Mouse (Mus musculus) hindbrain, embryonic 15.5 days (tissue): Measurements from ENCODE around the gene Cntn5. TPM values are rescaled to one million over a fixed set of nuclear protein-coding genes. Genes with fewer than 3 reads are reported as not detected.

Experiments
- ATAC-seq: fragments of 200-750 bp; cut with Nextera tagmentation; 2 replicates; pipeline ENCODE4 v1.8.0; 2017; ENCODE audit warnings: low read depth, moderate number of reproducible peaks, moderate TSS enrichment; ENCODE audit not compliant: low FRiP score
- H3K27ac ChIP-seq: fragments of 300-500 bp; sonication (generic); replicated peaks from 2 replicates; pipeline ENCODE4 v1.5.1; 2015; ENCODE audit warnings: mild to moderate bottlenecking, inconsistent platforms
- H3K27me3 ChIP-seq: fragments of 300-500 bp; sonication (generic); 2 replicates; pipeline ENCODE4 v1.6.1; 2015; ENCODE audit warnings: control low read depth, inconsistent platforms
- H3K36me3 ChIP-seq: fragments of 300-500 bp; sonication (generic); 2 replicates; pipeline ENCODE4 v1.6.1; 2015; ENCODE audit warnings: control low read depth, inconsistent platforms
- H3K4me1 ChIP-seq: fragments of 300-500 bp; sonication (generic); replicated peaks from 2 replicates; pipeline ENCODE4 v1.6.1; 2015; ENCODE audit warnings: control low read depth, inconsistent platforms
- H3K4me2 ChIP-seq: fragments of 300-500 bp; sonication (generic); 2 replicates; pipeline ENCODE4 v1.6.1; 2015; ENCODE audit warnings: moderate library complexity, mild to moderate bottlenecking, inconsistent platforms
- H3K4me3 ChIP-seq: fragments of 300-500 bp; sonication (generic); 2 replicates; pipeline ENCODE4 v1.5.1; 2015; ENCODE audit warnings: mild to moderate bottlenecking, inconsistent platforms
- H3K9ac ChIP-seq: fragments of 300-500 bp; sonication (generic); 2 replicates; pipeline ENCODE4 v1.6.1; 2015; ENCODE audit warnings: inconsistent platforms
- H3K9me3 ChIP-seq: fragments of 300-500 bp; sonication (generic); 2 replicates; pipeline ENCODE4 v1.6.1; 2016; ENCODE audit warnings: control low read depth, inconsistent platforms
- WGBS: fragments of 180-500 bp; shearing (Covaris S2); methylation state at CpG from one replicate; pipeline ENCODE4 v1.1.7; 2015; 5-methylcytosine and 5-hydroxymethylcytosine counted together
- polyA plus RNA-seq: library from polyadenylated mRNA; unstranded; fragments of >200 nt; fragmentation: Nextera tagmentation; extraction: Ambion mirVana; gene quantifications from 2 replicates; pipeline ENCODE4 v1.2.1, GENCODE M21; 2015

The Cntn5 gene
- polyA plus RNA-seq, 1 experiment from 2014 or later, result 22.5 TPM

DNA sequence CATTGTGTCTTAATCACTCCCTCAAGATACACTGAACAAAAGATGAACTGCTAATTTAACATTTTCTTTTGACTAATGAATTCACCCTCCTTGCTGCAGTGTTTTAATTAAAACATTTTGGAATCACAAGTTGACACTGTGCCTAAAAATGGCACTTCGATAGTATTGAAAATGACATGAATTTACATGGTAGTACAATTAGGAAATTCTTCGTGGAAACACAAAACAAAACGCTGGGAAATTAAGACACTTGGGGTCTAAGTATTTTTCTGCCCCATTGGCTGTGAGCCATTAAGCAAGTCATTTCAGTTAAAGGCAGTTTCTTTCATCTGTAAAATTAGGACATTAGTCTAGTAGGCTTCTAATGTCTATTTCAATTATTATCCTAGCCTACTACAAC, 1043.9 kb downstream of the Cntn5 start:
- ATAC-seq, result no peak
- Histone ChIP-seq H3K4me2 (no peak overlapping the region), H3K27me3 (no peaks in the 10 kb centered on the region), H3K27ac (no peak overlapping the region), H3K9me3 (no peaks in the 10 kb centered on the region), H3K9ac (no peak overlapping the region), H3K4me3 (no peak overlapping the region), H3K4me1 (no peaks in the 10 kb centered on the region), H3K36me3 (no peaks in the 10 kb centered on the region)
- WGBS, result 55% methylated on average over 3 of the region's 3 CpGs

DNA sequence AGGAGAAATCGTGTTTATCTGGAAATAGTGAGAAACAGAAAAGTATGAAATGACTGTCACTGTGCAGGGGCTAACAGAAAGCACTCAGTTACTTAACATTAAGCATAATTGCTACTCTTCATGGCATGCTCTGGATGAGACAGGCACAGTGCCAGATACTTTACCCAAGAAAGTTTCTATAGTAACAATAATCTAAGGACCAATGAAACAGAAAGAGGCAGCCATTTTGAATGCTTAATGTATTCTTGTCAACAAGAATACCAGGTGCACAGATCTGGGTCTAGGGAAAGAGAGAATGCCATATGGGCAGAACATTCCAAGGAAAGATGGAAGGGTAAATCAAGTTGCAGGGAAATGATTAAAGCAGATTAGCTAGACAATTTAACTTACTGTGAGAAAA, 1045.3 kb downstream of the Cntn5 start:
- Histone ChIP-seq H3K4me1 (no peaks in the 10 kb centered on the region), H3K4me3 (no peak overlapping the region), H3K9ac (no peak overlapping the region), H3K27me3 (no peaks in the 10 kb centered on the region), H3K9me3 (no peaks in the 10 kb centered on the region), H3K36me3 (no peaks in the 10 kb centered on the region), H3K4me2 (no peak overlapping the region), H3K27ac (no peak overlapping the region)
- WGBS, result 68% methylated on average over 1 of the region's 1 CpGs
- no peak; the same call in 1 of the 2 replicates for ATAC-seq

DNA sequence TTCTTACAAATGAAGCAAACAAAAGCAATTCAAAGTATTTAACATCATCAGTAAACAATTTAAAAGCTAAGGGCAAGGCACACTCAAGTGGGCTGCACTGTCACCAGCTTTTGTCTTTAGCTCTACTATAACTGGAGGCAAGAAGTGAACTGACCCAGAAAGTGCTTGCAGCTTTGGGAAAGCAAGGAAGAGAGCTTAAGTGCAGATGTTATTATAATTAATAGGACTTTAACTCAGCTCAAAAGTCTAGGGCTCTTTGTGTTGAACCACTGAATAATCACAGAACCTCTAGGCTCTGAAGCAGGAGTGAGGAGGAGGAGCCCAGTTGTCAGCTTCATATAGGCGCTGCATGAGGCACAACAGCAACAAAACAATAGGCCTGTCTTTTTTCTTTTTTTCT, 1049.8 kb downstream of the Cntn5 start:
- Histone ChIP-seq H3K4me3 (no peak overlapping the region), H3K4me2 (no peak overlapping the region), H3K36me3 (no peaks in the 10 kb centered on the region), H3K9ac (no peak overlapping the region), H3K27ac (no peak overlapping the region), H3K27me3 (no peaks in the 10 kb centered on the region), H3K4me1 (no peaks in the 10 kb centered on the region), H3K9me3 (no peaks in the 10 kb centered on the region)
- WGBS, result 42% methylated on average over 1 of the region's 1 CpGs
- ATAC-seq, result no peak

DNA sequence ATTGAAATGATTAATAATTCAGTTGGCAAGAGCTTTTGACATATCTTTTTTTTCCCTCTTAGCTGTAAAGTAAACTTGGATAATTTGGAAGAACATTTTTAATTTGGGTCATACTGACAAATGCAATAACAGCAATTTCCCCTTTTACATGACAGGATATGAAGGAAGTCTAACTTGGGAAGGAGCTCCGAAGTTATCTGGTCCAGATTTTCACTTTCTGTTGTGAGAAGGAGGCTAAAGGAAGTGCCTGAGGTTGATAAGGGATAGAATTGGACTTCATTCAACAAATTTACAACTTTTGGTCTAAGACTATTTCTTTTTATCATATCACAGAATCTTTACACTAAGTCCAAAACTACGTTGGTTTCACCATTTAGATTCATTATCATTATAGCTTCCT, 1074.3 kb downstream of the Cntn5 start:
- H3K27ac ChIP-seq, result no peak overlapping the region
- WGBS, result 75% methylated on average over 2 of the region's 2 CpGs
- H3K9ac ChIP-seq, result no peak overlapping the region
- H3K4me3 ChIP-seq, result no peak overlapping the region
- H3K27me3 ChIP-seq, result no peaks in the 10 kb centered on the region
- no peaks in the 10 kb centered on the region for H3K4me1 ChIP-seq
- no peaks in the 10 kb centered on the region for H3K36me3 ChIP-seq
- ATAC-seq, result no peak
- H3K9me3 ChIP-seq, result no peaks in the 10 kb centered on the region
- H3K4me2 ChIP-seq, result no peak overlapping the region

DNA sequence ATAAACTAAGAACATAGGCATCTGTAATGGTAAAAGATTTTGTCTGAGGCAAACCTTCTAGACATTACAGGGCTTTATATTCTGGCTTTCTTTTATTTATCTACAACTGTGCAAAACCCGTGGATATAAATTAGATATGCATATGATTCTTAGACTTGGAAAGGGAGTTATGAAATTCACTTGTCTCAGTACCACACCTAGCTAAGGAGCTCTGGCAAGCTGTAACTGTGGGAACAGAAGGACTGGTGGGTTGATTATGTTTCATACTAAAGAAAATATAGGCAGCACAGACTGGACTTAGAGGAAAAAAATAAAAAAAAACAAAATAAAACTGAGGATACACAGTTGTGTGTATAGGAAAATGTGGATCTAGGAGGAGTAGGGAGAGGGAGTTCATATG, 1084.6 kb downstream of the Cntn5 start:
- no peak overlapping the region for H3K9ac ChIP-seq
- H3K9me3 ChIP-seq, result no peaks in the 10 kb centered on the region
- H3K27me3 ChIP-seq, result no peaks in the 10 kb centered on the region
- WGBS, result 87% methylated on average over 1 of the region's 1 CpGs
- H3K27ac ChIP-seq, result no peak overlapping the region
- no peaks in the 10 kb centered on the region for H3K4me1 ChIP-seq
- no peaks in the 10 kb centered on the region for H3K36me3 ChIP-seq
- H3K4me2 ChIP-seq, result no peak overlapping the region
- H3K4me3 ChIP-seq, result no peak overlapping the region
- no peak for ATAC-seq

DNA sequence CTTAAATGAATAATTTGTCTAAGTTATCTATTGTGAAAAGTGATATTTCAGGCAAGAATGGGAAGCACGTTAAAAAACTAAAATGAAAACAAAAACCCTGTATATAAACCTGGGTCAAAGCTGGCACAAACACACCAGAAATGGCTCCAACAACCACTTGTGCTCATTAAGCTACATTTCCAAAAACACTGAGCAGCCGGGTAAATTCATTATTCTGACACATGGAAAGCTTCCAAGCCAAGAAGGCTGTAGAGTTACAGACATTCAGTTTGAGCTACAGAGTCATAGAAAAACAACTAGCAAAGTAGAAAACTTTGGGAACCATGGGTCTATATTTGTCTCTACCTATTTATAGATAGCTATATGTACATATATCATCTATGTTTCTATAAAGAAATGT, 1087.1 kb downstream of the Cntn5 start:
- no peak overlapping the region for H3K4me3 ChIP-seq
- H3K27me3 ChIP-seq, result no peaks in the 10 kb centered on the region

DNA sequence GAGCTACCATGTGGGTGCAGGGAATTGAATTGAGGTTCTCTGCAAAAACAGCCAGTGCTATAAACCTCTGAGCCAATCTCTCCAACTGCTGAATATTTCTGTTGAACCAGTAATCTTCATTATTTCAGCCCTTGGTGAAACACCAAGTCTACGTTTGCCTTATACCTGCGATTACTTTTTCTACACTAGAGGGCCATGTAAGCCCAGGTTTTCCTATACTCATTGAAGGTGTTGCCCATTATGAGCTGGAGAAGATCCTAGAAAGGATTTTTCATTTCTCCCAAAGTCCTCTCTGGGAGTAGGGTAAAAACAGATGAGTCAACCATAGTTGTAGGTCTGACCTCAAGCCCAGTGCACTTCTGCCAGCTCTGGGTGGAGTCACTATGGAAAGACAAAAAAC, 1105.0 kb downstream of the Cntn5 start:
- 83% methylated on average over 2 of the region's 2 CpGs for WGBS
- no peaks in the 10 kb centered on the region for H3K4me1 ChIP-seq
- H3K36me3 ChIP-seq, result no peaks in the 10 kb centered on the region
- no peak for ATAC-seq
- no peaks in the 10 kb centered on the region for H3K9me3 ChIP-seq
- no peak overlapping the region for H3K27ac ChIP-seq
- H3K27me3 ChIP-seq, result no peaks in the 10 kb centered on the region
- H3K4me2 ChIP-seq, result no peak overlapping the region
- no peak overlapping the region for H3K4me3 ChIP-seq
- no peak overlapping the region for H3K9ac ChIP-seq

More for the DNA sequence above, 1087.1 kb downstream of the Cntn5 start:
- 75% methylated on average over 2 of the region's 2 CpGs for WGBS
- Histone ChIP-seq H3K4me2 (no peak overlapping the region), H3K27ac (no peak overlapping the region), H3K9me3 (no peaks in the 10 kb centered on the region), H3K9ac (no peak overlapping the region), H3K4me1 (no peaks in the 10 kb centered on the region), H3K36me3 (no peaks in the 10 kb centered on the region)
- no peak for ATAC-seq

DNA sequence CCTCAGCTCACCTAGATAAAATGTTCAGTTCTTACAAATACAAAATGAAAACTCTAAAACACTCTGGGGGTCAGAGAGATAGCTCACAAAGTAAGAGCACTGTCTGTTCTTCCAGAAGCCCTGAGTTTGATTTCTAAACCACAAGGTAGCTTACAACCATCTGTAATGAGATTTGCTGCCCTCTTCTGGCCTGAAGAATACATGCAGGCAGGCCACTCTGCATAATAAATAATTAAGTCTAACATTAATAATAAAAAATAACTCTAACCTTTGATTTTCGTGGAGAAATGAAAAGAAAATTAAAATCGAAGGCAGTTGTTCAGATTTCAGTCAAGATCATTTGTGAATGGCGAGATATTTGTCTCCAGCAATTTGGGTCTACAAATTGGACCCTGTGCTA, 1120.9 kb downstream of the Cntn5 start:
- H3K27ac ChIP-seq, result no peak overlapping the region
- WGBS, result 62% methylated on average over 3 of the region's 3 CpGs
- no peaks in the 10 kb centered on the region for H3K36me3 ChIP-seq
- no peak overlapping the region for H3K4me3 ChIP-seq
- H3K4me2 ChIP-seq, result no peak overlapping the region
- no peaks in the 10 kb centered on the region for H3K27me3 ChIP-seq
- no peak overlapping the region for H3K9ac ChIP-seq
- no peaks in the 10 kb centered on the region for H3K4me1 ChIP-seq
- no peaks in the 10 kb centered on the region for H3K9me3 ChIP-seq
- no peak for ATAC-seq

DNA sequence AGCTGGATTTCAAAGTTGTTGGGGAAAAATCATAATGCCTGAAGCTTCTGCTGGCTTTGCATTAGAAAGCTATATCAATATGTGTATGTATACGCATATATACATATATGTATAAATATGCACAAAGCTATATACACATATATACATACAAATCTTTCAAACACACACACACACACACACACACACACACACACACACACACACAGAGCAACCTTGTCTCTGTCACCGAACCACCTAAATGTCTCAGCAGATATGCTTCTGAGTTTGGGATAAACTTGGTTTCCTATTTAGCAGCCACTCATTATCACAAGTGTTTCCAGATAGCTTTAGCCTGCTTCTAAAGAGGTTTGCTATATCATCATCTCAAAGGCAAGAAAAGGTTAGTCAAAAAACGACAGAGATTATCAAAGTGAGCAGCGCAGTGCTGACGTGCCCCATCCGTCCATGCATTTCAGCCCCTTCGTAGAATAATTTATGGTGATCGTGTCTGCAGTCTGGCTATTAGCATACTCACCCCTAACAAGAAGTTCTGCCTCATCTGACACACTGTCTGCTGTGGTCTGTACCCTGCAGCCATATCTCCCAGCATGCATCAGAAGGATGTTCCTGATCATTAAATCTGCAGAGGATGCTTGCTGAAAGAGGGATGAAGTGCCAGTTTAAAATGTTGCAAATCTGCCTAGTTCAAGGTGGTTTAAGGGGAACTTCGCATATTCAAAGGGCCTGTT, 1123.3 kb downstream of the Cntn5 start:
- Histone ChIP-seq H3K9me3 (no peaks in the 10 kb centered on the region), H3K27me3 (no peaks in the 10 kb centered on the region), H3K4me1 (no peaks in the 10 kb centered on the region), H3K4me3 (no peak overlapping the region), H3K27ac (no peak overlapping the region), H3K9ac (no peak overlapping the region), H3K36me3 (no peaks in the 10 kb centered on the region), H3K4me2 (no peak overlapping the region)
- 55% methylated on average over 9 of the region's 9 CpGs for WGBS
- ATAC-seq, result 0 out of 2 replicates have a peak, but pooled peaks have one; percentile 42

DNA sequence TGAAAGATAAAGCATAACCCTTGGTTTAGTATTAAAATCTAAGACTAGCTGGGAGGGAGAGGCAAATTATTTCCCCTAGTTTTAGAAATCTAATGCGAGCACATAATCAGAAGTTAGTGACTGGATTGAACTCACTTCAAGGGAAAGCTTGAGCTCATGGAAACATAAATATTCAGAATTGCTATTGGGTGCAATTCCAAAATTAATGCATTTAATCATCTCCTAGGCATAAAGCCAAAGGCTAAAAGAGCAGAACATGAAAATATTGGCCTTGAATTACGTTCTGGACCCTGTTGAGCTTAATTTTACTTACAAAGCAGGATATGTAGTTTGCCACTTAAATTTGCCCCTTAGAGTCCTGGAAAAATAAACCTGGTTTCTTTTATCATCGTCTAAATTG, 1124.9 kb downstream of the Cntn5 start:
- ATAC-seq, result no peak
- Histone ChIP-seq H3K4me1 (no peaks in the 10 kb centered on the region), H3K9me3 (no peaks in the 10 kb centered on the region), H3K4me3 (no peak overlapping the region), H3K4me2 (no peak overlapping the region), H3K27ac (no peak overlapping the region), H3K27me3 (no peaks in the 10 kb centered on the region), H3K9ac (no peak overlapping the region), H3K36me3 (no peaks in the 10 kb centered on the region)
- WGBS, result 63% methylated on average over 3 of the region's 3 CpGs

DNA sequence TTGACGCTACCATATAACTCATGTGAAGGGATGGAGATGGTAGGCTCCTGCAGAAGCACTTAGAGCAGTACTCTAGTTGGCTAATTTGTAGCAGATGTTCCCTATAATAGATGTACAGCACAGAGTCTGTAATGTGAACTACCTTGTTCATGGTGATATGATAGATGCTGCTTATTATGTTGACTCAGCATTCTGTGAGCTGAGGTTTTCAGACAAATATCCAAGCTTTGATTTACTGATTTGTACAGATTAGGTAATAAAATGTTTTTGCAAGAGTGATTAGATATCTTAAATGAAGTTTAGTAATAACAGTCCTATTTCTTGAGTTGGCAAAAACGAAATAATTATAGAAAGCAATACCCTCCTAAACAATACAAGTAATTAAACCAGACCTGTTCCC, 1133.8 kb downstream of the Cntn5 start:
- Histone ChIP-seq H3K4me1 (no peaks in the 10 kb centered on the region), H3K36me3 (no peaks in the 10 kb centered on the region), H3K9ac (no peak overlapping the region), H3K9me3 (no peaks in the 10 kb centered on the region), H3K27me3 (no peaks in the 10 kb centered on the region), H3K4me2 (no peak overlapping the region), H3K4me3 (no peak overlapping the region), H3K27ac (no peak overlapping the region)
- ATAC-seq, result no peak
- WGBS, result 75% methylated on average over 2 of the region's 2 CpGs

DNA sequence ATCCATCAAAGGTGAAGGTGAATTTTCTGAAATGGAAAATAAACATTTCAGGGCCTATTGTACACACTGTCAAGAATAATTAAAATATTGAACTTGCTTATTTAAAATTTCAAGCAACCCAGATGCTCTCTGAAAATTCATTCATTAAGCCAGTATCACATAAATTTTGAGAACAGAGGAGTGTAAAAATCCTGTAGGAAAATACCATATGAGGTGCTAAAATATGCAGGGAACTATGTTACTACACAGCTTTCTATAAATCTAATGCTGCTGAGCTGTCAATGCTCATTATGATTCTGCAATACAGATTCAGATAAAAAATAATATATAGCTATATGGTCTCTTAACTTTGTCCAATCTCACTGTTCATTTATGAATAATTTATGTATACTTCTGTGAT, 1134.9 kb downstream of the Cntn5 start:
- ATAC-seq, result no peak

DNA sequence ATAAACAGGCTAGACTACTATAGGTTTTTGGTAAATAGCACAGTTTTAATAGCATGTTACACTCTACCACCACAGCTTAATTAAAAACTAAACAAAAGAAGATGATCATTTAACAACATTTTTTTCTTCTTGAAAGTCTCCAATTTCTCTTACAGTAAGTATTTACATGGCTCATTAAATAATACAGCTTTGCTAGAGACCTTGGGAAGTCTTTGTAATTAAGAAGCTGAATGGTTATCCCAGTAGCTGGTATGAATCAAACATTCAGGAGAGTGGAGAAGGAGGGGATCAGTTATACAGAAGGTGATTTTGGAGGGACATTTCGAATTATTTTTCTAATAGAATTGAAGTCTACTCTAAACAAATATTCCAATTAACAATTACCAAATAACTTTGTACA, 1186.4 kb downstream of the Cntn5 start:
- H3K4me3 ChIP-seq, result no peak overlapping the region
- no peaks in the 10 kb centered on the region for H3K27me3 ChIP-seq
- H3K27ac ChIP-seq, result no peak overlapping the region
- no peaks in the 10 kb centered on the region for H3K4me1 ChIP-seq
- no peaks in the 10 kb centered on the region for H3K9me3 ChIP-seq
- no peak for ATAC-seq
- 91% methylated on average over 1 of the region's 1 CpGs for WGBS
- H3K36me3 ChIP-seq, result no peaks in the 10 kb centered on the region
- no peak overlapping the region for H3K4me2 ChIP-seq
- H3K9ac ChIP-seq, result no peak overlapping the region

More for the DNA sequence above, 1134.9 kb downstream of the Cntn5 start:
- no peak overlapping the region for H3K4me2 ChIP-seq
- H3K36me3 ChIP-seq, result no peaks in the 10 kb centered on the region
- H3K4me3 ChIP-seq, result no peak overlapping the region
- H3K27ac ChIP-seq, result no peak overlapping the region
- H3K9ac ChIP-seq, result no peak overlapping the region
- H3K4me1 ChIP-seq, result no peaks in the 10 kb centered on the region
- no peaks in the 10 kb centered on the region for H3K9me3 ChIP-seq
- no peaks in the 10 kb centered on the region for H3K27me3 ChIP-seq
